Mouse (Mus musculus) testis, adult 2 months (tissue): ENCODE measurements around the gene Pjvk.

ENCODE experiments used
- CTCF ChIP-seq: fragments of 200-500 bp; IDR thresholded peaks from 2 replicates; pipeline ENCODE4 v1.5.1; 2012; ENCODE audit warnings: low read depth, mild to moderate bottlenecking, inconsistent platforms, low read length, moderate library complexity; ENCODE audit not compliant: control insufficient read depth, insufficient read depth, insufficient replicate concordance
- POLR2A ChIP-seq: fragments of 200-500 bp; IDR thresholded peaks from 2 replicates; pipeline ENCODE4 v1.6.1; 2012; ENCODE audit warnings: low read depth, mild to moderate bottlenecking, inconsistent platforms, low read length, moderate library complexity; ENCODE audit not compliant: control insufficient read depth

DNA sequence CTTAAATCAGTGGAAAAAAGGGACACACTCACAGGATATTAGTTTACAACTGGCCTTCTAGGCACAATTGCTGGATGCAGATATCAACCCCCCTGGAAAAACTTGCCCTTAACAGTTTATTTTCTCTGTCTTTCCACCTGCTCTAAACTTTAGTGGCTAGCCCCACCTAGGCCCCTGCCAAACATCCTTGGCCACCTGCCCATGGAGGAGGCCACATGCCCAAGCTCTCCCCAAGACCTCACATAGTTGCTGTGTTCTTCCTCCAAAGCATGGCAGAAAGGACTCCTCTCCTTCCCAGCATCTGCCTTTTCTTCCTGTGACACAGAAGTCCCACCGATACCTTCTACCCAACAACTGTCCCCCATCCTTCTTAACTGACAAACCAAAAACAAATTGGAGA lies 46.0 kb upstream of the Pjvk start:
- no peak for TF ChIP-seq CTCF
- TF ChIP-seq POLR2A, result no peak
